Mouse (Mus musculus) cerebral cortex, adult 2 months (tissue): Measurements from ENCODE around the gene Rassf9.

Experiments used
- WGBS: fragments of 180-500 bp; shearing (Covaris S2); methylation state at CpG from one replicate; pipeline ENCODE4 v1.1.7; 2018; 5-methylcytosine and 5-hydroxymethylcytosine counted together

Rassf9 gene

DNA sequence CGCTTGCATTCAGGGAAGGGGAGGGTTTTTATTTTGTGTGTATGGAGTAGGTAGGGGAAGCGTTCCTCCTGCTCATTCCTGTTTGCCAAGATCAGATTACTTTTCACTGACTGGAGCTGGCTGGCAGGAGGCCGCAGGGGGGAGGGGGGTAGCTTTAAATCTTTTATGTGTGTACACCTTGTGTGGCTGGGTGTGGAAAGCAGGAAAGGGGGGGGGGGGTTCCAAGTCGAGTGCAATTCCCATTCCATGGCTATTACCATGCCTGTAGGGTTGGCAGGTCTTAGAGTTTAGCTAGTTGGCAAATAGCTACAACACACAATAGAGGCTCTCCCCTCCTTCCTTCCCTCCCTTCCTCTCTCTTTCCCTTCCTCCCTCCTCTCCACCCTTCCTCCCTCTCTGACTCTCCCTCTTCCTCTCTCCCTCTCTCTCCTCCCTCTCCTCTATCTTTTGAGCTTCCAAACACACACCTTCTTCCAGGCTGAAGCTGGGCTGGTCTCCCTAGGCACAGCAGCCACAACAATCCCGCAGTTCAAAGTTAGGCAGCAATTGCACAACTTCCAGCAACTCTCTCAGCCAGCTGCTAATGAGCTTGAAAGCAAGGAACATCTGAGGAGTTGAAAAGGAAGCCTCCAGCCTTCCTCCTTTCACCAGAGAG lies at the start of gene Rassf9:
TSS of gene Rassf9 (plus strand) at position 416 of the 655 bp plus-strand sequence.
- 32% methylated on average over 5 of the region's 5 CpGs for WGBS

DNA sequence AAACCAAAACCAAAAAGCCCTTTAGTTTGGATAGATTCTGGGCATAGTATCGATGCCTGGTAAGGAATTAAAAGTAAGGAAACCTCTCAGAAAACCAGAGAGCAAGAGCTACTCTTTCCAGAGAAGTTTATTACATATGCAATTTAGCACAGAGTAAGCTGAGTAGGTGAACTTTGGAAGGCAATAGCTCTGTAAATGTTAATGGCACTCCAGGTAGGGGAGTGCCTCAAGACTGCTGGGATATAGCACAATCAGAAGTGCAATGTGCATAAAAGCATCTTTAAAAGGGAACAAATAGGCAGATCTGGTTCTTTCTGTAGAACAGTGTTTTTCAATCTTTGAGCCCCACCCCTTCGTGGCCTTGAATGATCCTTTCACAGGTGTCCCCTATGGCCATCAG lies 42.6 kb upstream of the Rassf9 start:
- 86% methylated on average over 2 of the region's 2 CpGs for WGBS

DNA sequence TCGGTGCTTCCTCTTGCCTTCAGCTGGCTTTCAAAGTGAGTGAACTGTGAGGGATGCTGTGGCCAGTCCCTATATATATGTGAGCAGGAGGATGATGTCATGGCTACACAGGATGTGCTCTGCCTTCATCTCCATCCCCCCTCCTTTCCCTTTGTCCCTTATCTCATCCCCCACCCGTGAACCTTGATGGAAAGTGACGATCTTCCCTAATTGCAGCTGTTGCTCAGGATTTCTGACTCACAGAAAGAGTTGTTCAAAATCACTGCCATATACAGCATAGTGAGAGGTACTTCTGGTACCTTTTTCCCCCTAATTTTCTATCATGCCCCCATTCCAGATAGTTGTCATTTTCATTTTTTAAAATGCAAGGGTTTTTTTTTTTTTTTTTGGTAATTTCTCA lies 21.6 kb upstream of the Rassf9 start, which contains the start of gene Nts:
TSS of gene Nts (minus strand) at position 101 of the 400 bp plus-strand sequence.
- 34% methylated on average over 3 of the region's 3 CpGs for WGBS

DNA sequence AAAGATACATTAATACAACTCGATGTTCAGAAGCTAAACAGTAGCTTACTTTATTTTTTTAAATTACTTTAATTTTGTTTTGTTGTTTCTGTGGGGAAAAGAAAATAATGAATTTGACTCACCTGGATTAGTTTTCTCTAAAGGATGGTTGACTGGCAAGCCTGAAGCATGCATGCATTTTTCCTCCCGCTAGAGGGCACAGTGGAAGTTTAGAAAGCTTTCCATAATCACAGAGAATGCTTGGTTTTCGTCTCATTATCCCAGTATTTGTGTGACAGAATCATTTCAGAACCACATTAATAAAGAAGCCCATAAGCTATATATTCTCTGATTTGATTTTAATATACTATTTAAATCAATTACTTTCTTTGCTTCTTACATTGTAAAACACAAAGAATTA lies 20.2 kb upstream of the Rassf9 start:
- 10% methylated on average over 3 of the region's 3 CpGs for WGBS

DNA sequence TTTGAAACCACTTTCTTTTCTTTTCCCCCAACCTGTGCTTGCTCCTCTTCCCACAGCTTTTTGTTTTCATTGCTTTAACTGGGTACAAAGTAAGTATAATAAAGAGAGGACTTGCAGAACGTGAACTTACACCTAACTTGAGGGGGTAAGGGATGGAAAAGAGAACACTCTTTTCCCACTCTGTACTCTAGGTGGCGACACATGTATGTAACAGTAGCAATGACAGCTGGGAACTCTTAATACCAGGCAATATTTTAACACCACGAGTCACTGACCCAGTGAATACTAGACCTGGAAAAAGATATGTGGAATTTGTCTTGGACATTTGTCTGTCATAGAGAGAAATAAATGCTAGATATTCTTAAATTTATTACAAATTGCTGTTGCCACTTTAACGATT lies 13.3 kb upstream of the Rassf9 start:
- whole genome bisulfite sequencing = 30% methylated on average over 4 of the region's 4 CpGs

DNA sequence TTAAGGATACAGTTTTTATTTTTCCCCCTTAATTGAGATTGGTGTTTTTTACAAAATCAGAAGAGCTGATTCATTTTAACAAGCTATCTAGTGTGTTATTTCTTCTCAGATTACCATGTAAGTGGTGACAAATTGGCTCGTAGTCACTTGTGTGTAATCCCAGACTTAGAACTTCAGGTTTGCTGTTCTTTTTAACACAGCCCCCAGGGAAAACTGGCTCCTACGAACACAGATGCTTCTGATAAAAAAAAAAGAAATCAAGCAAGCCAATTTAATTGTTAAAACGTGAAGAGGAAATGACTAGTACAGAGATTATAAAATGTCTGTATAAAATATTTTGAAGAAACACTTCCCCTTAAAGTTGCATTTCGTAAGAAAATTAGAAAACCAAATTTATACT lies 4.6 kb upstream of the Rassf9 start:
- WGBS = 48% methylated on average over 4 of the region's 4 CpGs

DNA sequence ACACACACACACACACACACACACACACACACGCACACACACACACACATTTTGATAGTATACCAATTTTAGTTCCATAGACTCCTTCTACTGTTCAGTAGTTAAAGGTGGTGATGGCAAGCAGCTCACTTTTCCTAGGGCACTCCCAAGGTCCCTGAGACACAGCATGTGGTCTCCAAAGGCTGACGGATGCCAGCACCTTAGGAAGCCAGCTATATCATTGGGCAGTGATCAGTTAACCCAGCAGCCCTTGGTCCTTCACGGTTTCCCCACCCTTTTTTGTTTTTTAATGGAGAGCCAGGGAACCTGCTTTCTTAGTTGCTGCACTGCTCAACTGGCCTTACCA lies 588 bp upstream of the Rassf9 start:
- 58% methylated on average over 3 of the region's 3 CpGs for WGBS

DNA sequence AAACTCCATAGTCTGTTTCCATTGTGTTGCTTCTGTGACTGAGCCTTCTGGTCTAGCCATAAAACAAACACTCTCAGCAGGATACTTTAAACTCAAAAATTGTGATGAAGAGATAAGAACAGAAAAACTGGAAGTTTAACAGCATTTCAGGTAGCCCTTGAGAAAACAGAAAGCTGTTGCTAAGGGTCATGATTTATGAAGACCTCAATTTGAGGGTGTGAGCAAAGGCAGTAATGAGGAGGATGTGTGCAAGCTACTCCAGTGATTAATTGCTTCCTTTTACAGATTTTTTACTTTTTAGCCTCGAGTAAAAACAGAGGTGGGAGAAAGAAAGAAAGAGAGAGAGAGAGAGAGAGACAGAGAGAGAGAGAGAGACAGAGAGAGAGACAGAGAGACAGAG lies 2.1 kb downstream of the Rassf9 start:
- 27% methylated on average over 1 of the region's 1 CpGs for WGBS

DNA sequence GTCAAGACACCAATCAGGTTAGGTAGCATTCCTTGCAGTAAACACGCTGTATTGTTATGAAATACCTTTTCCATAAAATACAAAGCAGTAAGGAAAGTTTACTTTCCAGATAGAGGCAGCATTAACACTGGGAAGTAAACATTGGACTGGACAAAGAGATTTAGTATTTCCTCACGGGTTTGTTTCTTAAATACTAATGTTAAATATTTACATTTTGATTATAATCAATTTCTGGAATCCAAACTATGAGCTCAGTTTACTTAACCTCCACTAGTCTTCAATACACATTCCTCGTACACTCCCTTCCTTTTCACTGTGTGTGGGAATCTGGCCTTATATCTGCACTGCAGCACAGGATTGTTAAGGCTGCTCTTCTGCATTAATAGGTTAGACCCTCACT lies 15.9 kb downstream of the Rassf9 start:
- WGBS = 83% methylated on average over 3 of the region's 3 CpGs

DNA sequence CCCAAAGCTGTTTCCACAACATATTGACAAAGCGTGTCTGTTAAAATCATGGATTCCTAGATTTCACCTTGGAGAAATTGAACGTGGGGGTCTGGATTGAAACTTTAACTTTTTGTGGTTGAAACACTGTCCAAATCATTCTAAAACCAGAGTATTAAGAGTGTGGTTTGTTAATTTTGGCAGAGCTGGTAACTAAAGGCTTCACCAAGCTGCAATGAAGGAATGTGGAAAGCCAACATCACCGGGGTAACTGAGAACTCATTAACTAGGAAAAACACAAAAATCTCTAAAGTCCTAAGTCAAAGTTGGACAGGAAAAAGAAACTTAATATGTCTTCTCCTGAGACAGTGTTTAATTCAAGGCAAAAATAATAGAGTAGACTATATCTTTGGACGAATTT lies 41.9 kb downstream of the Rassf9 start:
- WGBS = 62% methylated on average over 4 of the region's 4 CpGs

DNA sequence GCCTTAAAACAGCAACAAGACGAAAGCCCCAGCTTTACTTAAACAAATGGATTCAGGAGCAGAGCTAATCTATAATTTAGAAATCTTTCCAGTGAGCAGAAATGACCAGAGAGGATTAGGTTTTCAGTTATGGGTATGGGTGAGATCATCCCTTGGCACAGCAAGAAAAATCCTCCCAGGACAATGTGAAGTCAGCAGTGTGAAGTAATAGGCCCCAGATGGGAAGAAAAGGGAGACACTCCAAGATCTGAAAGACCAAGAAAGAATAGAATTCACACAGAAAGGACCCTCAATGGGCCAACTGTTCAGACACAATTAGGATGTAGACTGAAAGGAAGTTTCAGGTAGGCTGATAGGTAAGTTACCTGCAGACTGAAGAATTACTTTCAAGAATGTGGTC lies 50.5 kb downstream of the Rassf9 start:
- 83% methylated on average over 1 of the region's 1 CpGs for WGBS

DNA sequence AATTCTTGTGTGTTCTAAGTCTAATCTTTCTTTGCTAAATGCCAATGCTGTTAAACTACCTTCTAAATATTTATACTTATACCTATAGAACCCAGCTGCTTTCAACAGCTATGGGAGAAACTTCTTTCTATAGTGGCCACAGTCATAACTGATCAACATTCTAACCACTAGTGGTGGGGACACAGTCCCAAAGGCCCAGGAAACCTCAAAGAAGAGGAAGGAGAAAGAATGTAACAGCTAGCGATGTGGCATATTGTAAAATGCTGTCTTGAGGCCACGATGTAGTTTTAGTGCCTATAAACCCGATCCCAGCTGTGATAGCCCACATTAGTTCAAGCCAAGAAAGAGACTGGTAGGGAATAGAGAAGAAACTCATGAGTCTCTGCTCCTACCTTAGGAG lies 65.9 kb downstream of the Rassf9 start:
- WGBS = 94% methylated on average over 3 of the region's 3 CpGs

DNA sequence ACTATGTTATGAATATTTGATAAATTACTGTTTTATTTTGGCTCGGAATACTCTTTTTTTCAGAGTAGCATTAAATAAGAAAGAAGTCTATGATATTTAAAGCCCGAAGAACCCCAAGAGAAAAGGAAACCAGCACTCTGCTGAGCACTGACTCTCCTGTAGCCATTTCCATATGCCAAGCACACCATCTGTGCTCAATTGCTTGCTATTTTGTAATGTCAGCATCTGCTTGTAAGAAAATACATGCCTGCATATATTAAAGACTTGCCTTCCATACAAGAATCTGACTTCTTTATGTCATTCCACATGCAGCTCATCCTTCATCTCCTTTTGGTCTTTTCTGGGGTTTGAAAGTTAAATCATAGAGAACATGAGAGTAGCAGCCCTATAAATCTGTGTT lies 82.3 kb downstream of the Rassf9 start:
- WGBS = 50% methylated on average over 2 of the region's 2 CpGs
